Mouse (Mus musculus) intestine, embryonic 14.5 days (tissue): ENCODE data around the gene Lamtor2. TPM values are rescaled to one million over a fixed set of nuclear protein-coding genes. Genes with fewer than 3 reads are reported as not detected.

Experiments used
- ATAC-seq: fragments of 200-750 bp; cut with Nextera tagmentation; replicated peaks from 2 replicates; pipeline ENCODE4 v1.8.0; 2017; ENCODE audit warnings: low read depth, moderate number of reproducible peaks, moderate TSS enrichment, moderate library complexity; ENCODE audit not compliant: low FRiP score, low TSS enrichment
- DNase-seq: peaks from one replicate; pipeline ENCODE4 v3.0.0-alpha.2; 2018; ENCODE audit warnings: low spot score
- H3K27ac ChIP-seq: fragments of 300-500 bp; sonication (generic); 2 replicates; pipeline ENCODE4 v1.5.1; 2014; ENCODE audit warnings: low read depth, mild to moderate bottlenecking, control low read depth
- H3K27me3 ChIP-seq: fragments of 300-500 bp; sonication (generic); replicated peaks from 2 replicates; pipeline ENCODE4 v1.6.1; 2014; ENCODE audit warnings: low read length, control low read depth; ENCODE audit not compliant: control insufficient read depth, insufficient read depth
- H3K36me3 ChIP-seq: fragments of 300-500 bp; sonication (generic); 2 replicates; pipeline ENCODE4 v1.6.1; 2014; ENCODE audit warnings: low read length, control low read depth; ENCODE audit not compliant: control insufficient read depth, insufficient read depth
- H3K4me1 ChIP-seq: fragments of 300-500 bp; sonication (generic); replicated peaks from 2 replicates; pipeline ENCODE4 v1.6.1; 2014; ENCODE audit warnings: low read length, control low read depth, mixed read lengths; ENCODE audit not compliant: control insufficient read depth, insufficient read depth
- H3K4me2 ChIP-seq: fragments of 300-500 bp; sonication (generic); 2 replicates; pipeline ENCODE4 v1.6.1; 2014; ENCODE audit warnings: low read length
- H3K4me3 ChIP-seq: fragments of 300-500 bp; sonication (generic); 2 replicates; pipeline ENCODE4 v1.5.1; 2014; ENCODE audit warnings: low read depth, low read length, control low read depth, mixed read lengths
- H3K9ac ChIP-seq: fragments of 300-500 bp; sonication (generic); 2 replicates; pipeline ENCODE4 v1.6.1; 2014; ENCODE audit warnings: mild to moderate bottlenecking, low read length
- H3K9me3 ChIP-seq: fragments of 300-500 bp; sonication (generic); 2 replicates; pipeline ENCODE4 v1.6.1; 2016; ENCODE audit warnings: low read length, control low read depth; ENCODE audit not compliant: control insufficient read depth
- WGBS: fragments of 180-500 bp; shearing (Covaris S2); extraction: QIAGEN DNeasy Blood & Tissue Kit; methylation state at CpG from one replicate; pipeline ENCODE4 v1.1.7; 2014; 5-methylcytosine and 5-hydroxymethylcytosine counted together
- polyA plus RNA-seq: library from polyadenylated mRNA; unstranded; fragments of >200 nt; fragmentation: Nextera tagmentation; extraction: Ambion mirVana; gene quantifications from 2 replicates; pipeline ENCODE4 v1.2.1, GENCODE M21; 2014

Lamtor2 gene
- polyA plus RNA-seq, 1 experiment from 2014 or later, result 98.9 TPM

GRCm38 (mm10) chr3:88571856-88572255 is 19.0 kb upstream of the Lamtor2 start:
- Histone ChIP-seq H3K4me2 (no peak overlapping the region), H3K9ac (no peak overlapping the region), H3K27me3 (no peaks in the 10 kb centered on the region), H3K4me1 (no peaks in the 10 kb centered on the region), H3K27ac (no peak overlapping the region), H3K4me3 (no peak overlapping the region), H3K36me3 (peaks cover 33% of the 10 kb centered on the region), H3K9me3 (no peaks in the 10 kb centered on the region)
- WGBS, result 81% methylated on average over 1 of the region's 1 CpGs
- DNase-seq (no peak), ATAC-seq (no peak)

GRCm38 (mm10) chr3:88570341-88570740 is 17.5 kb upstream of the Lamtor2 start:
- 94% methylated on average over 10 of the region's 10 CpGs for WGBS
- Histone ChIP-seq H3K4me3 (no peak overlapping the region), H3K4me1 (no peaks in the 10 kb centered on the region), H3K9ac (no peak overlapping the region), H3K36me3 (peaks cover 48% of the 10 kb centered on the region), H3K9me3 (no peaks in the 10 kb centered on the region), H3K27ac (no peak overlapping the region), H3K4me2 (no peak overlapping the region), H3K27me3 (no peaks in the 10 kb centered on the region)
- ATAC-seq (no peak), DNase-seq (no peak)

- Histone ChIP-seq H3K4me3 (no peak overlapping the region), H3K27ac (no peak overlapping the region), H3K9ac (no peak overlapping the region), H3K27me3 (no peaks in the 10 kb centered on the region), H3K9me3 (no peaks in the 10 kb centered on the region), H3K36me3 (peaks cover 54% of the 10 kb centered on the region), H3K4me2 (no peak overlapping the region), H3K4me1 (no peaks in the 10 kb centered on the region)
- WGBS, result 92% methylated on average over 5 of the region's 5 CpGs
- ATAC-seq (no peak), DNase-seq (no peak)
Measured at GRCm38 (mm10) chr3:88569694-88570093, 16.8 kb upstream of the Lamtor2 start.

- H3K4me1 ChIP-seq, result no peaks in the 10 kb centered on the region
- no peak overlapping the region for H3K4me2 ChIP-seq
- no peaks in the 10 kb centered on the region for H3K27me3 ChIP-seq
- H3K36me3 ChIP-seq, result peaks cover 60% of the 10 kb centered on the region
- H3K27ac ChIP-seq, result no peak overlapping the region
- no peak overlapping the region for H3K4me3 ChIP-seq
- H3K9me3 ChIP-seq, result no peaks in the 10 kb centered on the region
- DNase-seq (no peak), ATAC-seq (no peak)
- H3K9ac ChIP-seq, result no peak overlapping the region
- 89% methylated on average over 2 of the region's 2 CpGs for WGBS
Measured at GRCm38 (mm10) chr3:88569093-88569492, 16.2 kb upstream of the Lamtor2 start.

- Histone ChIP-seq H3K4me1 (no peaks in the 10 kb centered on the region), H3K9ac (no peak overlapping the region), H3K27me3 (no peaks in the 10 kb centered on the region), H3K4me3 (no peak overlapping the region), H3K4me2 (no peak overlapping the region), H3K27ac (no peak overlapping the region), H3K9me3 (no peaks in the 10 kb centered on the region), H3K36me3 (peaks cover 65% of the 10 kb centered on the region)
- DNase-seq (no peak), ATAC-seq (no peak)
- 95% methylated on average over 2 of the region's 2 CpGs for WGBS
Measured at GRCm38 (mm10) chr3:88568615-88569014, 15.7 kb upstream of the Lamtor2 start.

GRCm38 (mm10) chr3:88567892-88568291 is 15.0 kb upstream of the Lamtor2 start:
- 92% methylated on average over 6 of the region's 6 CpGs for WGBS
- Histone ChIP-seq H3K4me2 (no peak overlapping the region), H3K9ac (no peak overlapping the region), H3K36me3 (peaks cover 72% of the 10 kb centered on the region), H3K9me3 (no peaks in the 10 kb centered on the region), H3K27me3 (no peaks in the 10 kb centered on the region), H3K4me1 (no peaks in the 10 kb centered on the region), H3K27ac (no peak overlapping the region), H3K4me3 (no peak overlapping the region)
- no peak for DNase-seq
- ATAC-seq, result no peak

GRCm38 (mm10) chr3:88566536-88567061 is 13.7 kb upstream of the Lamtor2 start:
- Histone ChIP-seq H3K27ac (no peak overlapping the region), H3K9ac (no peak overlapping the region), H3K4me1 (no peaks in the 10 kb centered on the region), H3K4me3 (no peak overlapping the region), H3K9me3 (no peaks in the 10 kb centered on the region), H3K27me3 (no peaks in the 10 kb centered on the region), H3K36me3 (peaks cover 84% of the 10 kb centered on the region), H3K4me2 (no peak overlapping the region)
- 88% methylated on average over 4 of the region's 4 CpGs for WGBS
- ATAC-seq (no peak), DNase-seq (no peak)

GRCm38 (mm10) chr3:88566116-88566515 is 13.2 kb upstream of the Lamtor2 start:
- no peak overlapping the region for H3K4me2 ChIP-seq
- no peak overlapping the region for H3K4me3 ChIP-seq
- H3K27me3 ChIP-seq, result no peaks in the 10 kb centered on the region
- no peaks in the 10 kb centered on the region for H3K9me3 ChIP-seq
- DNase-seq (no peak), ATAC-seq (no peak)
- no peaks in the 10 kb centered on the region for H3K4me1 ChIP-seq
- H3K36me3 ChIP-seq, result peaks cover 88% of the 10 kb centered on the region
- WGBS, result 85% methylated on average over 3 of the region's 3 CpGs
- no peak overlapping the region for H3K9ac ChIP-seq
- no peak overlapping the region for H3K27ac ChIP-seq

GRCm38 (mm10) chr3:88563966-88564365 is 11.1 kb upstream of the Lamtor2 start:
- no peaks in the 10 kb centered on the region for H3K9me3 ChIP-seq
- no peak for ATAC-seq
- WGBS, result 81% methylated on average over 7 of the region's 7 CpGs
- H3K27ac ChIP-seq, result no peak overlapping the region
- no peaks in the 10 kb centered on the region for H3K4me1 ChIP-seq
- H3K4me2 ChIP-seq, result no peak overlapping the region
- H3K9ac ChIP-seq, result no peak overlapping the region
- H3K4me3 ChIP-seq, result no peak overlapping the region
- no peaks in the 10 kb centered on the region for H3K27me3 ChIP-seq
- H3K36me3 ChIP-seq, result peaks cover 99% of the 10 kb centered on the region
- DNase-seq, result no peak
